Mouse (Mus musculus): Measurements from ENCODE around the gene Zfp992.
"Not testable (repeated sequence)": the region's sequence is repeated elsewhere in the genome, so short reads cannot be mapped to it uniquely, and the experiment has no call there.

Zfp992 gene

GRCm38 (mm10) chr4:146474716-146475676, 26.2 kb downstream of the Zfp992 start:
- DNase-seq (ENCODE audit: low read depth), result not testable (repeated sequence)

GRCm38 (mm10) chr4:146476260-146476659, 27.4 kb downstream of the Zfp992 start:
- DNase-seq (ENCODE audit: low read depth), result not testable (repeated sequence)

GRCm38 (mm10) chr4:146476959-146477358, 28.1 kb downstream of the Zfp992 start:
- DNase-seq (ENCODE audit: low read depth), result not testable (repeated sequence)

GRCm38 (mm10) chr4:146480376-146481096, 31.7 kb downstream of the Zfp992 start:
- DNase-seq (ENCODE audit: low read depth), result not testable (repeated sequence)

- DNase-seq (ENCODE audit: low read depth), result not testable (repeated sequence)
Observed at GRCm38 (mm10) chr4:146482546-146482945, 33.7 kb downstream of the Zfp992 start.

GRCm38 (mm10) chr4:146483571-146484280, 34.9 kb downstream of the Zfp992 start:
- DNase-seq (ENCODE audit: low read depth), result not testable (repeated sequence)

GRCm38 (mm10) chr4:146484676-146485075, 35.9 kb downstream of the Zfp992 start:
- DNase-seq (ENCODE audit: low read depth), result not testable (repeated sequence)

- not testable (repeated sequence) for DNase-seq (ENCODE audit: low read depth)
Observed at GRCm38 (mm10) chr4:146485183-146485939, 36.5 kb downstream of the Zfp992 start.

- DNase-seq (ENCODE audit: low read depth), result not testable (repeated sequence)
Observed at GRCm38 (mm10) chr4:146486753-146487152, 37.9 kb downstream of the Zfp992 start.

GRCm38 (mm10) chr4:146489196-146489595, 40.4 kb downstream of the Zfp992 start:
- DNase-seq (ENCODE audit: low read depth), result not testable (repeated sequence)

- DNase-seq (ENCODE audit: low read depth), result not testable (repeated sequence)
Observed at GRCm38 (mm10) chr4:146491993-146492392, 43.2 kb downstream of the Zfp992 start.

GRCm38 (mm10) chr4:146492439-146492838, 43.6 kb downstream of the Zfp992 start:
- DNase-seq (ENCODE audit: low read depth), result no peak

- no peak for DNase-seq (ENCODE audit: low read depth)
Observed at GRCm38 (mm10) chr4:146492851-146493250, 44.0 kb downstream of the Zfp992 start.

GRCm38 (mm10) chr4:146493319-146493907, 44.6 kb downstream of the Zfp992 start:
- DNase-seq (ENCODE audit: low read depth), result not testable (repeated sequence)

GRCm38 (mm10) chr4:146494980-146495379, 46.2 kb downstream of the Zfp992 start:
- DNase-seq (ENCODE audit: low read depth), result no peak

GRCm38 (mm10) chr4:146497695-146498275, 49.0 kb downstream of the Zfp992 start:
- not testable (repeated sequence) for DNase-seq (ENCODE audit: low read depth)

GRCm38 (mm10) chr4:146501727-146502126, 52.9 kb downstream of the Zfp992 start, which contains the start of gene Zfp981:
Gene Zfp981 (plus strand): TSS chr4:146502027.
- not testable (repeated sequence) for DNase-seq (ENCODE audit: low read depth)

GRCm38 (mm10) chr4:146509029-146509428, 60.2 kb downstream of the Zfp992 start:
- not testable (repeated sequence) for DNase-seq (ENCODE audit: low read depth)

- DNase-seq (ENCODE audit: low read depth), result not testable (repeated sequence)
Observed at GRCm38 (mm10) chr4:146511871-146512270, 63.0 kb downstream of the Zfp992 start.

- no peak for DNase-seq (ENCODE audit: low read depth)
Observed at GRCm38 (mm10) chr4:146516474-146516873, 67.7 kb downstream of the Zfp992 start.

Measured in c-Kit-positive CD71-positive TER-119-negative erythroid progenitor cells, embryonic 14.5 days (primary cell).